Mouse (Mus musculus): ENCODE measurements at regions not wholly inside any gene's neighbourhood (a gene's known extent, or its start where the extent isn't known, plus 50 kb on each side); places are given as distances from the start of the nearest gene placed in this dataset.

GRCm38 (mm10) chr7:121339942-121340341 lies 51.7 kb upstream of the Hs3st2 start:
- intact Hi-C loops (cut with DNase I): no loop called here

Data from adrenal gland (tissue).